Mouse (Mus musculus): ENCODE measurements around the gene Fzd5. TPM values are rescaled to one million over a fixed set of nuclear protein-coding genes. Genes with fewer than 3 reads are reported as not detected.

Gene Fzd5
- polyA plus RNA-seq, 1 experiment, result 13.7 TPM

DNA sequence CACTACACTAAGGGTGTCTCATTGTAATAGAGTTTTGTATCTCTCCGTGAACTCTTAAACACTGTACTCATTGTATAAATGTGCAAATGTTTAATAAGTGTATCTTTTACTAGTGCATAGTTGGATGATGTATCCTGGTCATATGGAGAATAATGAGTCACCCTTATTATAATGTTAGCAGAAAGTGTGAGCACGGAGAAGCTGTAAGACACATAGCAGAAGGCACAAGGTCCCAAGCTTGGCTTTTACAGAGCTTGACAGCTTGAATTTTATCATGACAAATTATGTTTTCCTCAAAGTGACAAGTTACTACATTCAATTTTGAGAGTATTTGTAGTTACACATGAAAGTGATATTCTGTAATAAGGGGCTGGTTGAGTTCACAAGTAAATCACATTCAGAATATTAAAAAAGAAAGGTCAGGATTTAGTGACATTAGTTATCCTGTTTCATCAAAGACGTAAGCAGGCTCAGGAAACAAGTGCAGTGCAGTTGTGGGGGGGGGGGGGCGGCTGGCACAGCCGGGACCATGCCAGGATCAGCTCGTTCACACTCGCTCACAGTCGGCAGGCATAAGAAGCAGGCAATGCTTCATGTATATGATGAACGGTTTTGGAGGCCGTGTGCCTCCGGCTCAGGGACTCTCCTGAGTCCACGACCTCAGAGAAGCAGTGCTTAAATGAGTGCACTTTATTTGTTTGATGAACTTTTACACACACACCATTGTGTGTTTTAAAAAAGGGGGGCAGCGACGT lies 25.4 kb downstream of the Fzd5 start:
- TF ChIP-seq GATA1 (IDR thresholded peaks at IDR 0.05; ENCODE audit: low read length), result no peak

DNA sequence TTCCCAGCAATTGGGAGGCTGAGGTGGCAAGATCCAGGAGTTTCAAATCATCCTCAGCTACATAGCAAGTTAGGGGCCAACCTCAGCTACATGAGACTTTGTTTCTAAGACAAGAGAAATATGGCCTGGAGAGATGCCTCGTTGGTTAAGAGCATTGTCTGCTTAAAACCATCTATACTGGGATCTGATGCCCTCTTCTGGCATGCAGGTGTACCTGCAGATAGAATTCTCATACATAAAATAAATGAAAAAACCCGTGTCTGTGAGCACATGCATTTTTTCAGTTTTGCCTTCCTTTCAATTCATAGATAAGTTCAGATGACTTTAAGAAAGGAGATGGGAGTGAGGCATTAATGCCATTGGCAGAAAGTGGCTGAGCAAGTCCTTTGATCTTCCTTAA lies 27.7 kb downstream of the Fzd5 start:
- no peak for TF ChIP-seq GATA1 (IDR thresholded peaks at IDR 0.05; ENCODE audit: low read length)

- no peak for TF ChIP-seq GATA1 (IDR thresholded peaks at IDR 0.05; ENCODE audit: low read length)
These were observed 30.9 kb downstream of the Fzd5 start for GRCm38 (mm10) chr1:64706610-64707009.

- TF ChIP-seq GATA1 (IDR thresholded peaks at IDR 0.05; ENCODE audit: low read length), result no peak
These were observed 32.3 kb downstream of the Fzd5 start for GRCm38 (mm10) chr1:64705230-64705629.

DNA sequence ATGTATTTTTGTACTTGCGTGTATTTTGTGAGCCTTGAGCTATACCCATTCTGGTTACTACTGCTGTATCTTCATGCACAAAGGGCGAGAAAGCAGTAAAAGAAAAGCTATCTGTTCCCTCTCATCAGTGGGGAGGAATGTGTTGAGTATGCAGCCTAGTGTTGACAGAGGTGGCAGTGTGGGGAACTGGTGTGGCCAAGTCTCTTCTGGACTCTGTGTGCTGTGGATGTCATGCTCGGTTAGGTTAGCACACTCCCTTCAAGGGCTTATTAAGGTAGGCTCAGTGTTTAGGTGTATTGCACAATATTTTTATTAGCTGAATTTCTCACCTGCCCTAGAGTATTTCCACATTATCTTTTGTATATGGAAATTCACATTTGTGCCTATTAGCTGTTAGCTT lies 35.8 kb downstream of the Fzd5 start:
- no peak for TF ChIP-seq GATA1 (IDR thresholded peaks at IDR 0.05; ENCODE audit: low read length)

DNA sequence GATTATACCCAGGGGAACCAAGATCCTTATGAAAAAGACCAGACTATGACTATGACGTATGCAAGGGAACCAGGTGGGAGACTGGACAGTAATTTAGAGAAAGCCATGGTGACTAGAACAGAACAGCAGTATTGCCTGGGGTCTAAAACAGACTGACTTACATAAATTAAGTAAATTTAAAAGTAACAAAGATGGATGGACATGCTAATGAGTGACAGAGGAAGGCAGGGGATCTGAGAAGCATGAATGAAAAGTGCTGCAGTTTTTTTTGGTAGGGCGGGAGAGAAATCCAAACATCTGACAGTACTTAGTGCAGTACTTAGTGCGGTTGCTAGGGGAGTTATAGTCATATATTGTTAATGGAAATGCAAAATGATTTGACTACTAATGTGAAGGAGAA lies 42.4 kb downstream of the Fzd5 start:
- no peak for TF ChIP-seq GATA1 (IDR thresholded peaks at IDR 0.05; ENCODE audit: low read length)

DNA sequence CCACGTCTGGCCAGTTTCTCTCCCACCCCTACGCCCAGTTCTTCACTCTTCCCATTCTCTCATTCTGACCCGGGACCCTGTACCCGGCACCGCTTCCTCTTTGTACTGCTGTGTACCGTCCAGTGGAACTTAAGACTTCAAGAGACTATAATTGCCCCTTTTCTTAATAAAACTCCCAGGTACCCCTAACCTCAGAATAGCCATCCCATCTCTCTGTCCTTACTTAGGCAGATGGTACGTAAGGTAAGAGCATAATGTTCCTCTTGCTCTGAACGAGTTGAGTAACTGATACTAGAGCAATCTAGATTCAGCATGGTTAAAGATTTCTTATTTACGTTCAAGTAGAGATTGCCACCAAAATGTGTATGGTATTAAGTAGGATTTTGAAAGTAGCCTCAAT lies 46.0 kb downstream of the Fzd5 start:
- no peak for TF ChIP-seq GATA1 (IDR thresholded peaks at IDR 0.05; ENCODE audit: low read length)

- no peak for TF ChIP-seq GATA1 (IDR thresholded peaks at IDR 0.05; ENCODE audit: low read length)
These were observed 46.4 kb downstream of the Fzd5 start for GRCm38 (mm10) chr1:64691121-64691551.

- no peak for TF ChIP-seq GATA1 (IDR thresholded peaks at IDR 0.05; ENCODE audit: low read length)
These were observed 47.1 kb downstream of the Fzd5 start, which contains the start of gene Ccnyl1 for GRCm38 (mm10) chr1:64690213-64691013. Gene Ccnyl1, plus strand, starts transcription at chr1:64690455.

DNA sequence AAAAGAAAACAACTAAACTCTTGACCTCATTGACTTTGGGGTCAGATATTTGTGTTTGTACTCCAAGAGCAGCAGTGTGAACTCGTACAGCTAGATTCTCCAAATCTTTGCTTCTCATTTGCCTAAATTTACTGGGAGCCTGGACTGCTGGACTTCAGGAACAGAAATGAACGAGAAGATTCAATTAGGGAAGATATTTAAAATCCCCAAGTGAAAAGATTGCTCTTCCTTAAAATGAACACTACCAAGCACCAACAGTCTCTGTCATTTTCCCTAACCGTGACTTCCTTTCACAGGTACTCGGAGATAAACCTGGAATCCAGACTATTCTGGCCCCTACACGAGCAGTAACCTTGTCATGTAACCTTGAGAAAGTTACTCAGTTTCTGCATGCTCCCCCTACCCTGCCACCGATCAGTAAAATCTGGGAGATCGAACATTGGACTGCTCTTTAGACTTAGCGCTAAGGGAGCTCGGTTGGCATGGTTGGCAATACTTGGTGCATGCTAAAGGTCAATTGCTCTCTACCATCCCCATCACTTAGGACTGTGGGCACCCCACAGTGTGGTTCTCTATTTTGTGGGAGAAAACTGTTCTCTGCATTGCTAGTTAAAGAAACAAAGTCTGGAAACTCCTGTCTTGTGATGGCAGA lies 47.9 kb downstream of the Fzd5 start:
- TF ChIP-seq GATA1 (IDR thresholded peaks at IDR 0.05; ENCODE audit: low read length), result no peak

DNA sequence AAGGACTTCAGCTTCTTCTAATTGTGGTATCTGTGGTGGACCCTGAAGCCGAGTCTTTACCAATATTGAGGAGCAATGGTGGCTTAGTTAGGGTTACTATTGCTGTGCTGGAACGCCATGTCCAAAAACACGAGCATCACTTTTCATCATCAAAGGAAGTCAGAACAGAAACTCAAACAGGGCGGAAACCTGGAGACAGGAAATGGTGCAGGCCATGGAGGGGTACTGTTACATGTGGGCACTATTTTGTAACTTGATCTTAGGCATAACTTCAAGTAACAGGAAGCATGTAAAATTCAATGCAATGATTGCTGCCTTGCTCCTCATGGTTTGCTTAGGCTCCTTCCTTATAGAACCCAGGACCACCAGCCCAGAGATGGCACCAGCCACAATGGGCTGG lies 49.5 kb downstream of the Fzd5 start:
- TF ChIP-seq GATA1 (IDR thresholded peaks at IDR 0.05; ENCODE audit: low read length), result no peak

GRCm38 (mm10) chr1:64684440-64684839 lies 53.1 kb downstream of the Fzd5 start:
- TF ChIP-seq GATA1 (IDR thresholded peaks at IDR 0.05; ENCODE audit: low read length), result no peak

- no peak for TF ChIP-seq GATA1 (IDR thresholded peaks at IDR 0.05; ENCODE audit: low read length)
These were observed 54.5 kb downstream of the Fzd5 start for GRCm38 (mm10) chr1:64683039-64683438.

DNA sequence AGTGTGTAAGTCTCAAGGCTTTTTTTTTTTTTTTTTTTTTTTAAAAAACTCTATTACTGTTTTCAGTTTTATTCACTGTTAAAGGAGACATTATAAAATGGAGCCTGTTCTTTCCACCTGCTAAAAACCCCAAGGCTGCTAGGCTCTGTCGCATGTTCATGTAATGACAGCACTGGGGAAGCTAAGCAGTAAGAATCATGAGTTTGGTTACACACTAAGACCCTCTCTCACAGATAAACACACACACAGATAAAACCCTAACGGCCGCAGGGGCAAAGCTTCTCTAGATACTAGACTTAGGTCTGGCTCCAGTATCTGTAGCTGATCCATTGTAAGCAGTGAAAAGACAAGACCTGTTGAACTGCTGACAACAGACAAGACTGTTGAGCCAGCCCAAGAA lies 56.1 kb downstream of the Fzd5 start:
- TF ChIP-seq GATA1 (IDR thresholded peaks at IDR 0.05; ENCODE audit: low read length), result no peak

Other genes with a start within 250 kb of the Fzd5 start
- gene Creb1, start 205.1 kb downstream of the Fzd5 start, polyA plus RNA-seq (2012), result 15.5 and 21.2 TPM in 2 replicates
- 11.7 and 22.5 TPM in 2 replicates for gene Mettl21a, start 120.5 kb downstream of the Fzd5 start, polyA plus RNA-seq (2012)
- gene Ccnyl1, start 47.3 kb downstream of the Fzd5 start, polyA plus RNA-seq (2012), result 47.6 and 81.3 TPM in 2 replicates
- 1.8 and 2.0 TPM in 2 replicates for gene Plekhm3, start 219.1 kb upstream of the Fzd5 start, polyA plus RNA-seq (2012)